Mouse (Mus musculus): ENCODE results near the gene Pde3a. TPM values are rescaled to one million over a fixed set of nuclear protein-coding genes. Genes with fewer than 3 reads are reported as not detected.

Pde3a gene
- total RNA-seq, 2 experiments from 2014 or later = 1.1 to 1.9 TPM

- no peak for DNase-seq (ENCODE audit: low spot score in 2 of 2)
- intact Hi-C loops (cut with DNase I) = no loop called here
These were observed 294.3 kb downstream of the Pde3a start for GRCm38 (mm10) chr6:141543344-141543743.

Data from left cerebral cortex, postnatal 36 days (tissue).